Mouse (Mus musculus) heart, adult 2 months (tissue): ENCODE measurements around the gene Cyb561a3.

Source experiments
- CTCF ChIP-seq: fragments of 200-600 bp; IDR thresholded peaks from 2 replicates; pipeline ENCODE4 v1.8.1; 2022; ENCODE audit warnings: antibody characterized with exemption, mild to moderate bottlenecking, moderate library complexity
- EP300 ChIP-seq: fragments of 200-500 bp; IDR thresholded peaks from 2 replicates; pipeline ENCODE4 v1.6.1; 2011; ENCODE audit warnings: low read depth, low read length, control low read depth; ENCODE audit not compliant: insufficient read depth
- POLR2A ChIP-seq: fragments of 200-500 bp; IDR thresholded peaks from 2 replicates; pipeline ENCODE4 v1.6.1; 2011; ENCODE audit warnings: mild to moderate bottlenecking, low read depth, low read length, control low read depth; ENCODE audit not compliant: insufficient read depth

GRCm38 (mm10) chr19:10605901-10606622, 29.1 kb downstream of the Cyb561a3 start:
- TF ChIP-seq CTCF (no peak), POLR2A (no peak), EP300 (no peak)
